Mouse (Mus musculus): ENCODE measurements around the gene Pira2. TPM values are rescaled to one million over a fixed set of nuclear protein-coding genes. Genes with fewer than 3 reads are reported as not detected.

Gene Pira2
- polyA plus RNA-seq, 1 experiment from 2014 or later = 0.58 TPM

Other genes starting within 250 kb of the Pira2 start
- gene Oscar, start 228.9 kb downstream of the Pira2 start, polyA plus RNA-seq (2014; fragmentation: Nextera tagmentation; extraction: Ambion mirVana) = 0.22 and 0.49 TPM in 2 replicates
- 497 and 552 TPM in 2 replicates for gene Ndufa3, start 227.7 kb downstream of the Pira2 start, polyA plus RNA-seq (2014; fragmentation: Nextera tagmentation; extraction: Ambion mirVana)
- 19.1 and 20.5 TPM in 2 replicates for gene Tfpt, start 215.1 kb downstream of the Pira2 start, polyA plus RNA-seq (2014; fragmentation: Nextera tagmentation; extraction: Ambion mirVana)
- gene Prpf31, start 215.1 kb downstream of the Pira2 start, polyA plus RNA-seq (2014; fragmentation: Nextera tagmentation; extraction: Ambion mirVana) = 74.0 and 88.2 TPM in 2 replicates
- 50.7 and 51.0 TPM in 2 replicates for gene Cnot3, start 199.8 kb downstream of the Pira2 start, polyA plus RNA-seq (2014; fragmentation: Nextera tagmentation; extraction: Ambion mirVana)
- gene Leng1, start 179.2 kb downstream of the Pira2 start, polyA plus RNA-seq (2014; fragmentation: Nextera tagmentation; extraction: Ambion mirVana) = 13.1 and 13.4 TPM in 2 replicates
- 6.1 and 7.6 TPM in 2 replicates for gene Tmc4, start 167.5 kb downstream of the Pira2 start, polyA plus RNA-seq (2014; fragmentation: Nextera tagmentation; extraction: Ambion mirVana)
- gene Tsen34, start 152.2 kb downstream of the Pira2 start, polyA plus RNA-seq (2014; fragmentation: Nextera tagmentation; extraction: Ambion mirVana) = 244 and 268 TPM in 2 replicates
- gene Mboat7, start 151.5 kb downstream of the Pira2 start, polyA plus RNA-seq (2014; fragmentation: Nextera tagmentation; extraction: Ambion mirVana) = 44.5 and 45.6 TPM in 2 replicates
- gene Rps9, start 141.1 kb downstream of the Pira2 start, polyA plus RNA-seq (2014; fragmentation: Nextera tagmentation; extraction: Ambion mirVana) = 1,544 and 1,554 TPM in 2 replicates
- 0.92 and 0.97 TPM in 2 replicates for gene Pirb, start 124.7 kb downstream of the Pira2 start, polyA plus RNA-seq (2014; fragmentation: Nextera tagmentation; extraction: Ambion mirVana)
- not detected in 2 replicates for gene Gm15448, start 19.4 kb downstream of the Pira2 start, polyA plus RNA-seq (2014; fragmentation: Nextera tagmentation; extraction: Ambion mirVana)
- 0.13 and 0.14 TPM in 2 replicates for gene Gm14548, start 53.1 kb upstream of the Pira2 start, polyA plus RNA-seq (2014; fragmentation: Nextera tagmentation; extraction: Ambion mirVana)
- gene Lilra6, start 70.5 kb upstream of the Pira2 start, polyA plus RNA-seq (2014; fragmentation: Nextera tagmentation; extraction: Ambion mirVana) = 0.11 and 0.13 TPM in 2 replicates
- 0.63 and 0.79 TPM in 2 replicates for gene Lair1, start 218.2 kb upstream of the Pira2 start, polyA plus RNA-seq (2014; fragmentation: Nextera tagmentation; extraction: Ambion mirVana)

Measured in embryonic facial prominence, embryonic 14.5 days (tissue).